Mouse (Mus musculus) cerebellum, adult 9-10 months (tissue): ENCODE results near the gene Slc30a1.
A peak's percentile ranks its signal among the peaks of the same experiment; 100 is the strongest.

Experiments used
- DNase-seq: peaks from one replicate; pipeline ENCODE4 v3.0.0; 2022

Gene Slc30a1

GRCm38 (mm10) chr1:191896806-191897552, 9.6 kb upstream of the Slc30a1 start:
- DNase-seq, result no peak

GRCm38 (mm10) chr1:191905637-191906533, 682 bp upstream of the Slc30a1 start:
- peak; percentile 44 for DNase-seq

GRCm38 (mm10) chr1:191907431-191907810, 854 bp downstream of the Slc30a1 start:
- DNase-seq, result peak; percentile 87

DNA sequence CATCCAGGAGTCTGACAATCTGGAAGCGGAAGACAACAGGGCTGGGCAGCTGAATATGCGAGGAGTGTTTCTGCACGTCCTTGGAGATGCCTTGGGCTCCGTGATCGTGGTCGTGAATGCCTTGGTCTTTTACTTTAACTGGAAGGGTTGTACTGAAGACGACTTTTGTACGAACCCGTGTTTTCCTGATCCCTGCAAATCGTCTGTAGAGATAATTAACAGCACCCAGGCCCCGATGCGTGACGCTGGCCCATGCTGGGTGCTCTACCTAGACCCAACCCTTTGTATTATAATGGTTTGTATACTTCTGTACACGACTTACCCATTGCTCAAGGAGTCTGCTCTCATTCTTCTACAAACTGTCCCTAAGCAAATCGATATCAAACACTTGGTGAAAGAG, 2.3 kb downstream of the Slc30a1 start:
- no peak for DNase-seq

GRCm38 (mm10) chr1:191909316-191909715, 2.7 kb downstream of the Slc30a1 start:
- no peak for DNase-seq

DNA sequence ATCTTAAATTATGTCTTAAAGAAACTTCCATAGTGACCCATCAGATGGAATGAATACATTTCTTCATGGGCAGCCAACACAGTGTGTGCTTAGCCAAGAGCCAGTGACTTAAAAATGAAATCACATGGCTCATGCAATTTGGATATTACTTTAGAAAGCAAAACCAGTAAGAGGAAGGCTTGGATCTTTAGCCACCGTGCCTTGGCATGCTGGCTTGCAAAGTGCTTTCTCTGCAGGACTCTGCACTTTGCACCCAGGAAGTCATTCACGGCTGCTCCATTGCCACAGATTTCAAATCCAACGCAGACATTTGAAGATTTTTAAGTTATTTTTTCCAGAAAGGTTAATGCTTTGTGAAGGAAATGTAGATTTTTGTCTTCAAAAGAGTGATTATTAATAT, 4.1 kb downstream of the Slc30a1 start:
- DNase-seq, result no peak

DNA sequence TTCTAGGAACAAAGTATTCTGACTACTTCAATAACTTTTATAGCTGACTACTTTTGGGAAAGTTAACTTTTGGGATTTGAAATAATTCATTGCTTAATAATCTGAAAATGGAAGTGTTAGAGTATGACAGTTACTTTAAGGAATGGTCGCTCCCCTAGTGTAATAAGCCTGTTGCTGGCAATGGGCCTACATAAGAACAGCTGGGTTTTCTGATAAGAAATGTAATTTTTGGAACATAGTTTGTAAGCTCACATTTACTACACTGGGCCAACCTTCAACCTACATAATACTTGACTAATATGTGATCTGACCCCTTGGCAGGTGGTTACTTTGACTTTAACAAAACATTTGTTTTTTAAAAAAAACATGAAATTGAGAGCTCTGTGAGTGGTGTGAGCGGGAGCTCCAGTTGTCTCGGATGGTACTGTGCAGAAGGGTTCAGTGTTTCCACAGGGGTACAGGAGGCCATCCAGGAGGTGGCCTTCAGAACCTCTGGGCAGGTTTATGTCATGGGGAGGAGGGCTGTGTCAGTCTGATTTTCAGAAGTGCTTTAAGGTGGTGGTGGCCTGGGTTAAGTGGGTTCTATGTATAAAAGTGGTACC, 4.6 kb downstream of the Slc30a1 start:
- DNase-seq, result no peak

GRCm38 (mm10) chr1:191914647-191915046, 8.1 kb downstream of the Slc30a1 start:
- DNase-seq, result no peak

GRCm38 (mm10) chr1:191915586-191915985, 9.0 kb downstream of the Slc30a1 start:
- no peak for DNase-seq

DNA sequence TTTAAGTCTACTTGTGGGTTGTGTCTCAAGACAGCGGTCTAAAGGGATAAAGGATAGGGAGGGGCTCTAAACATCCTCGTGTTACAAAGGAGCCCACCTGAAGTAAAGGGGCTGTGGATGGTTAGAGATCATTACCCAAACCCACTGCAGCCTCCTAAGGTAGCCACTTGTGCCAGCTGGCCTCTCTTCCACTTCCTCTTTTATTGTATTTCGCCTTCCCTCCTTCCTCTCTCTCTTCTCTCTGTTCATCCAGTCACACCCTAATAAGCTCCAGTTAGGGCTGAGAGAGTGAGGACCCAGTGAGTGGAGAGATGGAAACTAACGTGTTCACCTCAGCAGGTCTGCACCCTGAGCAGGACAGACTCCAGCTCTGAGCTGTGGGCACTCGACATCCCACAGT, 10.3 kb downstream of the Slc30a1 start:
- DNase-seq, result no peak

- no peak for DNase-seq
Measured at GRCm38 (mm10) chr1:191919336-191919735, 12.8 kb downstream of the Slc30a1 start.

- no peak for DNase-seq
Measured at GRCm38 (mm10) chr1:191921701-191922100, 15.1 kb downstream of the Slc30a1 start.

DNA sequence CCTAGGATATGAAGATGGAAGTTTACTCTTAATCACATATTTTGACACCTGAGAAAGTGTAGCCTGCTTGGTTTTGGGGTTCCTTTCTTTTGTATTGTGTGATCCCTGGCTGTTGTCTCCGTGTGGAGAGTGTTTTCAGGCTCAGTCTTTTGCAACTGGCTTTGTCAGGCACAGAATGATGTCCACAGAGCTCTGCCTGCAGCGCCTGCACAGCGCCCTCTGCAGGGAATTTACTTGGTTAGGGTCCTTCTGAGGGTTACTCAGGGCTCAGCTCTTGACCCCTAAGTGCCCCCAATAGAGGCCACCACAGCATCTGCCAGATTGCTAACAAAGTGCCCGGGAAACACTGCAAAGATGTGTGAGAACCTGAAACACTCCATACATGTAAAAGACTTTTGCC, 18.9 kb downstream of the Slc30a1 start:
- no peak for DNase-seq

DNA sequence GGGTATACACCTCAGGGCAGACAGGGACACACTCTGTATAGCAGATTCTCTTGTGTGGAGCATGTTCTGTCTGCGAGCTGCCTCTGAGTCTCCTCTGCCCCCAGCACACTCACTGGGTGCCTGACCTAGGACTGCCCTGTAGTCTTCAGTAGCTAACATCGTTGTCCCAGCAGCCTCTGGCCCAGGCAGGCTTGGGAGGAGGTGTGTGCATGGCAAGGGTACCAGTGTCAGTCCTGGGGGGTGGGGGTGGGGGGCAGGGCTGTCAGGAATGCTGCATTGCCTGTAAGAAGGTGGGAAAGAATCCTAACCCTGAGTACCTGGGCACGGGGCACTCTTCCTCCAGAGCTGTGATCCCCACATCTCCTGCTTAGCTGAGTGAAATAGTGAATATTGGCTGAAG, 20.1 kb downstream of the Slc30a1 start:
- no peak for DNase-seq

DNA sequence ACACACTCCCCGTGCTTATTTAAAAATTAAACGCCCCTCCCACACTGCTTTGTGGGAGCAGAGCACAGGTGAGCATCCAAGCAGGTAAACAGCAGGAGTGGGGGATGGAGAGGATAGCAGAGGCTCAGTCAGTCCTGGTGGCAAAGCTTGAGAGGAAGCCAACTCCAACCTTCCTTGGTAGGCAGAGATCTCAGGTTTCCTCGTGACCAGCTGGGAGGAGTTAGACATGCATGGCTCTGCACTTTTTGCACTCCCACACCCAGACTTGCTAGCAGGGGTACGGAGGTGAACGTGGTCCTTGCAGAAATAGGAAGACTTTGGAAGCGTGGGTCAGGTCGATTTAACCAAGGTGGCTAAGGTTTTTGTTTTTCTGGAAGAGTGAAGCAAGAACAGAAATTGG, 21.8 kb downstream of the Slc30a1 start:
- no peak for DNase-seq

DNA sequence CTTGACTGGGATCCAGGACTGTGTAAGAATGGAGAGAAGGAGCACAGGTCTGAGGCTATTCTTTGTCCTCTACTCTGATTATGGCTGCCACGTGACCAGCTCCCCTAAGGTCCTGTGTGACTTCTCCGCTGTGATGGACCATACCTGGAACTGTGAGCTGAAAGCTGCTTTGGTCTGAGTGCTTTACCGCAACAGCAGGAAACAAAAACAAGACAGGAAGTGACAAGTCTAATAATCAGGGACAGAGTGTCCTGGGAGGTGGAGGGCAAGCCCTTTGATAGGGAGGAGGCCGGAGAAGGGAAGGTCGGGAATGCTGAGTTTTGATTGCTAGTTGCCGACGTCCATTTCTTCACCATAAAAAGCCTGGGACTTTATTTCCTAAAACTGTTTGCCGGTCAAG, 22.5 kb downstream of the Slc30a1 start:
- no peak for DNase-seq

DNA sequence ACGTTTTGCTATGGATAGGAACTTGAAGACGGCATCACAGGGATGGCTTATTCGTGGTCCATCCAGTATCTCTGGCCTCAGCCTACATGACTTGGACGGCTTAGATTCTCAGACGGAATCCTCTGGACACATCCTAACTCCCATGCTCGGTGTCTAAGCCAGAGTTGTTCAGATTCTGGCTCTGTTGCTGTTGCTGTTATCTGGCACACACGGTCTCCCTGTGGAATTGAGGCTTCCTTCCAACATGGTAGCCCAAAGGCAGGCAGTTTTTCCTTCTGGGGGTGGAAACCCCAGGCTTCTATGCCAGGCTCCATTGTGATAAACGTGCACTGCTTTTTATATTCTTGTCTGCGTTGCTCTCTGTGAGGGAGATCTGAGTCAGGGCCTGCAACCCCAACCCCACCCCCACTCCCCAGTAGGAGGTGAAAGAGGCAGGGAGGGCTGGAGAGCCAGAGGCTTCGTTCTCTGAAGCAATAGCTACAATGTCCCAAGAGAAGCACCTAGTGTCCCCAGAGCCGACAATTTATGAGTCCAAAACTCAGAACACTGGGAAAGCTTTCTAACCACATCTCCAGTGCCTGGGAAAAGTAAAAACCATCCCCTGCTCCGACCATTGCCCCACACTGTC, 23.4 kb downstream of the Slc30a1 start:
- no peak for DNase-seq

DNA sequence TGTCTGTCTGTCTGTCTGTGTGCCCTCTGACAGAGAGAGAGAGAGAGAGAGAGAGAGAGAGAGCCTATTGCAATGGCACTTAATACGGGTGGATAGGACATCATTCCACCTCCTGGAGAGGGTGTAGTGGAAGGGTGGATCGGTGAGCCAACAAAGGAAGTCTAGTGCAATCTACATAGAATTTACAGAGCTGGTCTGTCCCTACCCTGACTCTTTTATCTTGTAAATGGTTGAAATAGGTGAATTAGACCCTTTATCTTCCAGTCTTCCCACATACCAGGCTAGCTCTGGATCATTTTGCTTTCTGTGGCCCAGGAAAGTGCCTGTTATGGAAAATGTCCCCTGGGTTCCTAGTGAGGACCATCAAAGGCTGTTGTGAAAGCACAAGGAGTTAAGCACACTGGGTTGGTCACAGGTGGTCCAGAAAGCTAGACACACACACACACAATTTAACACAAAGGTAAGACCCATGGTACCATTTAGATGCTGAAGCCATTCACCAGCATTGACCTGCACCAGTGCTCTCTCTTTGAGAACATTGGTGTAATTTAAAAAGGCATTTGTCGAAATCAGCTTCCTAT, 24.0 kb downstream of the Slc30a1 start:
- no peak for DNase-seq

GRCm38 (mm10) chr1:191932286-191932985, 25.9 kb downstream of the Slc30a1 start:
- no peak for DNase-seq

- DNase-seq, result no peak
Measured at GRCm38 (mm10) chr1:191932986-191933632, 26.5 kb downstream of the Slc30a1 start.

- DNase-seq, result no peak
Measured at GRCm38 (mm10) chr1:191943638-191944037, 37.1 kb downstream of the Slc30a1 start.

DNA sequence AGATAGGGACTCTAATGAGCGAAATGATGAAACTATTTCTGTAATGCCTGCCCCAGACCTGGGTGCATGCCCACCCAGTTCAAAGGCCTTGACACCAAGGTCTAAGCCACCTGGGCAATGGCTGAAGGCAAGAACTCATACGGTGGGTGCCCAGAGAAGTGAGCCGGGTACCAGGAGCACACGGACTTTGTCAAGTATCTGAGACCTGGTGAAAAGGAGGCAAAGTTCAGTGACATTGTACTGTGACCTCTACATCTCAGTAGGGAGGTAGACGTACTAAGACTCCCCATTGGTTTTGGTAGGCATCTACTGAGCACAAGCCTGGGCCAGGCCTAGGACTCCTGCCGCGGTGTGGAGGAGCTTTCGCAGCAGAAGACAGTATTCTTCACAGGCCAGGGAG, 38.8 kb downstream of the Slc30a1 start:
- DNase-seq, result no peak
